Mouse (Mus musculus): ENCODE data around the gene Depp1.

DNA sequence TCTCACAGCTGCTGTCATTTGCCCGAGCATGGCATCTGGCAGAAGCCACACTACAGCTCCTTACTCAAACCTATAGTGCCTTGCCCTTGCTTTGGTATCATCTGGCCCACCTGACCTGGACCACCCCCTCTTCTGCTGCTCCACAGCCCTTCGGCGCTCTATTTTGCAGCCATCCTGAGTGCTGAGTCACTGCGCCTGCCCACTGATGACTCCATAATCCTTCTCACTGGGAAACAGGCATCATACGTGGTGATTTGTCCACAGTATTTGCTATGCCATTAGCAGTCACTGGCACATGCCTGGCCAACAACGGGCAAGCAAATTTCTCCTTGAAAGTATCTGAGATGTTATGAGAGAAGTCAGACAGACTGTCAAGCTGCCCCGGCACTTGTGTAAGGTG is 598 bp upstream of the Depp1 start:
- TF ChIP-seq POLR2A (IDR thresholded peaks at IDR 0.05; ENCODE audit: extremely low read depth, insufficient read depth, low read length) (no peak), CTCF (IDR thresholded peaks at IDR 0.05; ENCODE audit: low read depth, low read length) (no peak)

All from liver, adult 2 months (tissue).